Mouse (Mus musculus): ENCODE measurements around the gene Pnp. TPM values are rescaled to one million over a fixed set of nuclear protein-coding genes. Genes with fewer than 3 reads are reported as not detected.
"Not testable (repeated sequence)": the region's sequence is repeated elsewhere in the genome, so short reads cannot be mapped to it uniquely, and the experiment has no call there.

The Pnp gene
- polyA plus RNA-seq, 1 experiment from 2014 or later = 22.1 TPM

- Histone ChIP-seq H3K9me3 (no peaks in the 10 kb centered on the region), H3K4me1 (replicated peaks) (no peaks in the 10 kb centered on the region), H3K27ac (replicated peaks) (no peak overlapping the region), H3K4me3 (no peak overlapping the region), H3K27me3 (no peaks in the 10 kb centered on the region), H3K9ac (no peak overlapping the region), H3K4me2 (no peak overlapping the region), H3K36me3 (no peaks in the 10 kb centered on the region)
- 85% methylated on average over 2 of the region's 2 CpGs for WGBS
- ATAC-seq (ENCODE audit: low FRiP score, low read depth) = no peak
These were observed 56.8 kb downstream of the Pnp start for GRCm38 (mm10) chr14:50987668-50988067.

DNA sequence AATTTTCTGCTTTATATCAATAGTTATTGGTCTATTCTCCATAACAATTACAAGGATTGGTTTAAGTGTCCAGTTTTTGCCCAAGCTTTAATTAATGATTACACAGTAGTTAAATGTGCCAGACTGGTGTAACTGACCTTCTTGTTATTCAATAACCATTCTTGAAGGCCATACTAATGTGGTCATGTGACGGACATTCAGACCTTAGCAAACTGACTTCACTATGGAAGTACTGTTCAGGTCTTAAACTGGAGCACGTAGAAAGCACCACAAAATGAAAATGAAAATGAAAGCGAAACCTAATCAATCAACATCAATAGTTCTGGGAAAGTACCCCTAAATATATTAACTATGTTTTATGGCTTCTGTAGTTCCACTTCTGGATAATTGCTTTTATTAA lies 60.2 kb downstream of the Pnp start:
- Histone ChIP-seq H3K4me3 (no peak overlapping the region), H3K4me1 (replicated peaks) (no peaks in the 10 kb centered on the region), H3K9ac (no peak overlapping the region), H3K27ac (replicated peaks) (no peak overlapping the region), H3K4me2 (no peak overlapping the region), H3K36me3 (no peaks in the 10 kb centered on the region), H3K27me3 (no peaks in the 10 kb centered on the region), H3K9me3 (no peaks in the 10 kb centered on the region)
- 87% methylated on average over 3 of the region's 3 CpGs for WGBS
- ATAC-seq (ENCODE audit: low FRiP score, low read depth) = no peak

GRCm38 (mm10) chr14:50997088-50997487 lies 66.2 kb downstream of the Pnp start:
- ATAC-seq (ENCODE audit: low FRiP score, low read depth) = no peak
- Histone ChIP-seq H3K4me3 (no peak overlapping the region), H3K27me3 (no peaks in the 10 kb centered on the region), H3K4me1 (replicated peaks) (no peaks in the 10 kb centered on the region), H3K9me3 (no peaks in the 10 kb centered on the region), H3K9ac (no peak overlapping the region), H3K36me3 (no peaks in the 10 kb centered on the region), H3K27ac (replicated peaks) (no peak overlapping the region), H3K4me2 (no peak overlapping the region)
- 88% methylated on average over 3 of the region's 3 CpGs for WGBS

DNA sequence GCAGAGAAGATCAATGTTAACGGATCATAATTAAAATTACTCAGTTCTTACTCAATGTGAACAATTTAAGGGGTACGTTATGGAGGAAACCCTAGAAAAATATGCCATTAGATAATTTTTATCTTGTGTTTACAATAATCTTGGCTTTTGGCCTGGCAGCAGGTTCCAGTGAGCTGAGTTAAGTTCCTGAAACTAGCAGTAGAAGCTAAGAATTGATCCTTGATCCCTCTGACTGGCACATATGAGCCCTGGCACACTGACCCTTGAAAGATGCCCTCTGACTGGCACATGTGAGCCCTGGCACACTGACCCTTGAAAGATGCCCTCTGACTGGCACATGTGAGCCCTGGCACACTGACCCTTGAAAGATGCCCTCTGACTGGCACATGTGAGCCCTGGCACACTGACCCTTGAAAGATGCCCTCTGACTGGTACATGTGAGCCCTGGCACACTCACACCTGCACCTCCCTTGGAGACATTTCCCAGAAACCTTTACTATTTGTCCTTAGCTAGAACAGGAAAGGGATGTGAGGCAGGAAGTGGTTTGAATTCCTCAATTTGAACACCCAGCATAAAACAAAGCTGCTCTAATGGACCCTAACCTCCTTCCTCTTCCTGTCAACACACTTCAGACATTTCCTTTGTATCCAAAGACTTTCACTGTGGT lies 67.3 kb downstream of the Pnp start:
- WGBS = 84% methylated on average over 2 of the region's 2 CpGs
- H3K9me3 ChIP-seq = no peaks in the 10 kb centered on the region
- H3K27me3 ChIP-seq = no peaks in the 10 kb centered on the region
- no peaks in the 10 kb centered on the region for H3K36me3 ChIP-seq
- H3K4me2 ChIP-seq = no peak overlapping the region
- H3K27ac ChIP-seq (replicated peaks) = no peak overlapping the region
- no peak overlapping the region for H3K4me3 ChIP-seq
- ATAC-seq (ENCODE audit: low FRiP score, low read depth) = no peak
- no peaks in the 10 kb centered on the region for H3K4me1 ChIP-seq (replicated peaks)
- no peak overlapping the region for H3K9ac ChIP-seq

GRCm38 (mm10) chr14:51007152-51007801 lies 76.4 kb downstream of the Pnp start, which contains the start of gene Rnase10:
Gene Rnase10 (plus strand): TSS chr14:51007751.
- no peak for ATAC-seq (ENCODE audit: low FRiP score, low read depth)
- Histone ChIP-seq H3K9ac (no peak within 1 kb of the TSS), H3K27me3 (no peaks in the 10 kb centered on the region), H3K27ac (replicated peaks) (no peak within 1 kb of the TSS), H3K4me1 (replicated peaks) (no peaks in the 10 kb centered on the region), H3K4me3 (no peak within 1 kb of the TSS), H3K36me3 (no peaks in the 10 kb centered on the region), H3K9me3 (no peaks in the 10 kb centered on the region), H3K4me2 (no peak within 1 kb of the TSS)
- WGBS = 87% methylated on average over 8 of the region's 8 CpGs

DNA sequence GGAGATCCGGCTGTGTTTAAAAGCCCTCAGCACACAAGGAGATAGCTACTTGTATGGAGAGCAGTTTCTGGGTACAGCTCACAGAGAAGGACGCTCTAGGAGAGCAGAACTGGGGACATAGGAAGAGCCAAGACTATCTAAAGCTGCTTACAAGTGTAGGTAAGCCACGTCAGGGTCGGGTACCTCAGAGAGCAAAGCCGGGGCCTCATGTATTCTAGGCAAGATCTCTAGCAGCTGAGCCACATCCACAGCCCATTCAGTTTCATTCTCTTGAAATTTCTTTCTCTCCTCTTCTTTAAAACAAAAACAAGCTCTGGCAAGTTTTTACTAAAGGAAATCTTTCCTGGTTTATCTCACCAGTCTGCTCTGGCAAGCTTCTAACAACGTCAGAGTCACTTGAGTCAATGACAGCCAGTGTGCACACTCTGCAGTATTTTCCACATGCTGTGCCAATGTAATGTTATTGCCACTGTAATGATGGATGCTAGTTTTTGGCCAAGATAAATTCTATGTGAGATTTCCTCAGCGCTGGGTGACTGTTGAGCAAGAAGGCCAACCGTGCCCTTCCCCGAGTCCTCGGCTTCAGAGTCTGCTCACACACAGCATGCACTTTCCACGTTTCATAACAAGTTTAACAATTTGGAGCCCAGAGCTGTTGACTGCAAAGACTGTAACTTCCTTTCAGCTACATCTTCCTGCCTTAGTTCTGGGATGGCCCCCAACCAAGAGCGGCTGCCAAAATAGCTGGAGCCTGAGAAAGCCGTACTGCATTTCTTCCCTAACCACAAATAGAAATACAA lies 77.2 kb downstream of the Pnp start:
- ATAC-seq (ENCODE audit: low FRiP score, low read depth) = no peak
- H3K27ac ChIP-seq (replicated peaks) = no peak overlapping the region
- no peak overlapping the region for H3K9ac ChIP-seq

GRCm38 (mm10) chr14:51008781-51009180 lies 77.9 kb downstream of the Pnp start:
- no peaks in the 10 kb centered on the region for H3K9me3 ChIP-seq
- no peaks in the 10 kb centered on the region for H3K36me3 ChIP-seq
- no peak overlapping the region for H3K9ac ChIP-seq
- H3K27ac ChIP-seq (replicated peaks) = no peak overlapping the region
- 92% methylated on average over 4 of the region's 4 CpGs for WGBS
- H3K27me3 ChIP-seq = no peaks in the 10 kb centered on the region
- H3K4me1 ChIP-seq (replicated peaks) = no peaks in the 10 kb centered on the region
- ATAC-seq (ENCODE audit: low FRiP score, low read depth) = no peak
- H3K4me2 ChIP-seq = no peak overlapping the region
- no peak overlapping the region for H3K4me3 ChIP-seq

More for the DNA sequence above, 77.2 kb downstream of the Pnp start:
- 82% methylated on average over 13 of the region's 13 CpGs for WGBS
- H3K36me3 ChIP-seq = no peaks in the 10 kb centered on the region
- H3K4me1 ChIP-seq (replicated peaks) = no peaks in the 10 kb centered on the region
- H3K9me3 ChIP-seq = no peaks in the 10 kb centered on the region
- no peaks in the 10 kb centered on the region for H3K27me3 ChIP-seq
- no peak overlapping the region for H3K4me3 ChIP-seq
- no peak overlapping the region for H3K4me2 ChIP-seq

DNA sequence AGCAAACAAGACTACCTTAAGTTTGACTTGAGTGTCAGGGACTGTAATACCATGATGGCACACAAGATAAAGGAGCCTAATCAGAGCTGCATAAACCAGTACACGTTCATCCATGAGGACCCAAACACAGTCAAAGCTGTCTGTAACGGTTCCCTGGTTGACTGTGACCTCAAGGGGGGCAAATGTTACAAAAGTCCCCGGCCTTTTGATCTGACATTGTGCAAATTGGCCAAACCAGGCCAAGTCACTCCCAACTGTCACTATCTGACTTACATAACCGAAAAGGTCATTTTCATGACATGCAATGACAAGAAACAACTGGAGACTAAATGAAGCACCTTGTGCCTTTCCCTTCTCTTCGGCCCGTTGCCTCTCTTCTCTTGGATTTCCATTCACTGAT lies 78.7 kb downstream of the Pnp start:
- no peaks in the 10 kb centered on the region for H3K4me1 ChIP-seq (replicated peaks)
- no peak overlapping the region for H3K4me3 ChIP-seq
- no peak overlapping the region for H3K27ac ChIP-seq (replicated peaks)
- WGBS = 89% methylated on average over 6 of the region's 6 CpGs
- no peaks in the 10 kb centered on the region for H3K27me3 ChIP-seq
- H3K9me3 ChIP-seq = no peaks in the 10 kb centered on the region
- no peak for ATAC-seq (ENCODE audit: low FRiP score, low read depth)
- H3K36me3 ChIP-seq = no peaks in the 10 kb centered on the region
- H3K9ac ChIP-seq = no peak overlapping the region
- no peak overlapping the region for H3K4me2 ChIP-seq

GRCm38 (mm10) chr14:51014724-51015123 lies 83.8 kb downstream of the Pnp start:
- H3K9me3 ChIP-seq; H3K4me1 ChIP-seq (replicated peaks); H3K27ac ChIP-seq (replicated peaks); H3K4me2 ChIP-seq; H3K27me3 ChIP-seq; ATAC-seq (ENCODE audit: low FRiP score, low read depth); H3K9ac ChIP-seq; H3K36me3 ChIP-seq; H3K4me3 ChIP-seq: not testable (repeated sequence)
- WGBS = 96% methylated on average over 3 of the region's 3 CpGs

Other genes starting within 250 kb of the Pnp start
- not detected in 2 replicates for gene Olfr747, start 237.9 kb upstream of the Pnp start, polyA plus RNA-seq (2015; fragmentation: Nextera tagmentation; extraction: Ambion mirVana)
- not detected in 2 replicates for gene Olfr748, start 223.7 kb upstream of the Pnp start, polyA plus RNA-seq (2015; fragmentation: Nextera tagmentation; extraction: Ambion mirVana)
- gene Olfr749, start 186.0 kb upstream of the Pnp start, polyA plus RNA-seq (2015; fragmentation: Nextera tagmentation; extraction: Ambion mirVana) = not detected in 2 replicates
- gene Ttc5, start 145.6 kb upstream of the Pnp start, polyA plus RNA-seq (2015; fragmentation: Nextera tagmentation; extraction: Ambion mirVana) = 121 and 127 TPM in 2 replicates
- not detected in 2 replicates for gene Ccnb1ip1, start 123.3 kb upstream of the Pnp start, polyA plus RNA-seq (2015; fragmentation: Nextera tagmentation; extraction: Ambion mirVana)
- 44.3 and 45.4 TPM in 2 replicates for gene Parp2, start 123.2 kb upstream of the Pnp start, polyA plus RNA-seq (2015; fragmentation: Nextera tagmentation; extraction: Ambion mirVana)
- gene Tep1, start 60.5 kb upstream of the Pnp start, polyA plus RNA-seq (2015; fragmentation: Nextera tagmentation; extraction: Ambion mirVana) = 2.0 and 2.9 TPM in 2 replicates
- 3.1 and 3.3 TPM in 2 replicates for gene Klhl33, start 33.6 kb upstream of the Pnp start, polyA plus RNA-seq (2015; fragmentation: Nextera tagmentation; extraction: Ambion mirVana)
- gene Osgep, start 6.2 kb upstream of the Pnp start, polyA plus RNA-seq (2015; fragmentation: Nextera tagmentation; extraction: Ambion mirVana) = 110 and 111 TPM in 2 replicates
- gene Apex1, start 6.1 kb upstream of the Pnp start, polyA plus RNA-seq (2015; fragmentation: Nextera tagmentation; extraction: Ambion mirVana) = 172 and 178 TPM in 2 replicates
- gene Pip4p1, start 226 bp upstream of the Pnp start, polyA plus RNA-seq (2015; fragmentation: Nextera tagmentation; extraction: Ambion mirVana) = 92.4 and 107 TPM in 2 replicates
- not detected in 2 replicates for gene Gm49342, start 13.4 kb downstream of the Pnp start, polyA plus RNA-seq (2015; fragmentation: Nextera tagmentation; extraction: Ambion mirVana)
- gene Pnp2, start 24.9 kb downstream of the Pnp start, polyA plus RNA-seq (2015; fragmentation: Nextera tagmentation; extraction: Ambion mirVana) = 0.79 and 0.82 TPM in 2 replicates
- gene Rnase10, start 76.7 kb downstream of the Pnp start, polyA plus RNA-seq (2015; fragmentation: Nextera tagmentation; extraction: Ambion mirVana) = not detected in 2 replicates
- gene Rnase9, start 110.8 kb downstream of the Pnp start, polyA plus RNA-seq (2015; fragmentation: Nextera tagmentation; extraction: Ambion mirVana) = not detected in 2 replicates
- not detected in 2 replicates for gene Rnase11, start 119.1 kb downstream of the Pnp start, polyA plus RNA-seq (2015; fragmentation: Nextera tagmentation; extraction: Ambion mirVana)
- not detected in 2 replicates for gene Rnase12, start 126.6 kb downstream of the Pnp start, polyA plus RNA-seq (2015; fragmentation: Nextera tagmentation; extraction: Ambion mirVana)
- 0.05 and 0.08 TPM in 2 replicates for gene Olfr750, start 143.4 kb downstream of the Pnp start, polyA plus RNA-seq (2015; fragmentation: Nextera tagmentation; extraction: Ambion mirVana)
- gene Rnase4, start 160.0 kb downstream of the Pnp start, polyA plus RNA-seq (2015; fragmentation: Nextera tagmentation; extraction: Ambion mirVana) = 16.4 and 17.6 TPM in 2 replicates
- gene Ang, start 160.1 kb downstream of the Pnp start, polyA plus RNA-seq (2015; fragmentation: Nextera tagmentation; extraction: Ambion mirVana) = 5.0 TPM in 2 replicates
- not detected in 2 replicates for gene Eddm3b, start 183.3 kb downstream of the Pnp start, polyA plus RNA-seq (2015; fragmentation: Nextera tagmentation; extraction: Ambion mirVana)
- gene Rnase6, start 192.8 kb downstream of the Pnp start, polyA plus RNA-seq (2015; fragmentation: Nextera tagmentation; extraction: Ambion mirVana) = 0.84 and 1.4 TPM in 2 replicates
- gene Rnase1, start 215.7 kb downstream of the Pnp start, polyA plus RNA-seq (2015; fragmentation: Nextera tagmentation; extraction: Ambion mirVana) = 0.54 and 0.96 TPM in 2 replicates
- gene Rnase2b, start 231.2 kb downstream of the Pnp start, polyA plus RNA-seq (2015; fragmentation: Nextera tagmentation; extraction: Ambion mirVana) = not detected in 2 replicates